Comparison of ENCODE assay signal across 8 mouse cellular contexts in the genomic region with DNA sequence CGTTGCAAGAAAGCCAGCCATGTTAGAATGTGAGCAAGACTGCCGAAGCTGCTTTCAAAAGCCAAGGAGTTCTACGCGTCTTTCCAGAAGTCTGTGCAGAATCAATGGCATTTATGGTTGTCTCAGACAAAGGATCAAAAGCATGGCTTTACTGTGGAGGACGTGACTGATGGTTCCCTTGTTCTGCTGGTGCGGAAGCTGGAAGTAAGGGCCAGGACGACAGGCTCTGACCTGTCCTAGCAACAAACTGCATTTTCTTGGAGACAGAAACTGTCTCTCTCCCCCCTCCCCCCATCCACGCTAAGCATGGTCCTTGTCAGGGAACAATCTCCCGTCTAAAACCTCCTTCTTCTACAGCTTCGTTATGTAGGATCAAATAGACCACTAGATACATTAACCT.
DNase-seq lines count a peak whose midpoint lies in the region; ATAC-seq and TF ChIP-seq lines count a peak whose summit lies in the region.
"Had no signal": no experiment of that assay in that cellular context is flagged by ENCODE, and none has a peak within 500 bp of the region (broad histone marks: within the 10 kb centered on the region; RNA-seq: fewer than 3 reads in every experiment).

No protein-coding gene starts in this region.

- H3K4me2 ChIP-seq in lung, embryonic 14.5 days, result peak overlapping the region; percentile 50
- H3K4me2 ChIP-seq in forebrain, embryonic 11.5 days (ENCODE audit: low read depth, low read length, severe bottlenecking), result peak overlapping the region; percentile 38; the same call in 1 of the 2 replicates
- H3K4me2 ChIP-seq in limb, embryonic 11.5 days (ENCODE audit: low read depth, severe bottlenecking), result peak overlapping the region; percentile 8; the same call in 1 of the 2 replicates
- H3K4me2 ChIP-seq in stomach, embryonic 15.5 days, result peak overlapping the region; percentile 46

- DNase-seq in lung, embryonic 14.5 days, result peak; percentile 30
- DNase-seq in lung, postnatal 25 days (ENCODE audit: low spot score), result no peak
- no peak for DNase-seq in forebrain, embryonic 11.5 days (ENCODE audit: low spot score)
- DNase-seq in limb, embryonic 11.5 days (ENCODE audit: low spot score), result peak; percentile 50
- no peak for DNase-seq in layer of hippocampus, adult 18-20 months (ENCODE audit: low spot score in 2 of 2)
- DNase-seq in cerebellum, adult 11-12 months, result no peak

- no peaks in the 10 kb centered on the region for H3K27me3 ChIP-seq in lung, embryonic 14.5 days (ENCODE audit: insufficient read depth, low read length)
- H3K27me3 ChIP-seq in forebrain, embryonic 11.5 days (ENCODE audit: control insufficient read depth, insufficient read depth, low read length), result no peaks in the 10 kb centered on the region
- no peaks in the 10 kb centered on the region for H3K27me3 ChIP-seq in limb, embryonic 11.5 days (ENCODE audit: control insufficient read depth, insufficient read depth, low read length)
- H3K27me3 ChIP-seq in stomach, embryonic 15.5 days (replicated peaks), result no peaks in the 10 kb centered on the region

- no peak for TF ChIP-seq CTCF in lung, embryonic 14.5 days (IDR thresholded peaks at IDR 0.05; ENCODE audit: low read depth)

- no peaks in the 10 kb centered on the region for H3K9me3 ChIP-seq in lung, embryonic 14.5 days (ENCODE audit: low read depth, low read length)
- H3K9me3 ChIP-seq in forebrain, embryonic 11.5 days (ENCODE audit: control insufficient read depth, low read length), result no peaks in the 10 kb centered on the region
- no peaks in the 10 kb centered on the region for H3K9me3 ChIP-seq in limb, embryonic 11.5 days (ENCODE audit: control insufficient read depth, low read length)
- H3K9me3 ChIP-seq in stomach, embryonic 15.5 days, result no peaks in the 10 kb centered on the region

- no peak overlapping the region for H3K4me3 ChIP-seq in lung, embryonic 14.5 days (ENCODE audit: low read depth, low read length)
- H3K4me3 ChIP-seq in forebrain, embryonic 11.5 days (ENCODE audit: low read depth, low read length), result no peak overlapping the region
- no peak overlapping the region for H3K4me3 ChIP-seq in limb, embryonic 11.5 days (ENCODE audit: low read depth, low read length)
- H3K4me3 ChIP-seq in stomach, embryonic 15.5 days (replicated peaks), result no peak overlapping the region

- ATAC-seq in lung, embryonic 14.5 days (ENCODE audit: insufficient read depth), result 0 out of 2 replicates have a peak, but pooled peaks have one; percentile 49
- peak; percentile 66; the same call in 1 of the 2 replicates for ATAC-seq in forebrain, embryonic 11.5 days (replicated peaks; ENCODE audit: low FRiP score)
- ATAC-seq in limb, embryonic 11.5 days (ENCODE audit: insufficient number of reproducible peaks, low FRiP score, low TSS enrichment, low read depth), result no peak
- ATAC-seq in stomach, embryonic 15.5 days (ENCODE audit: insufficient read depth, low FRiP score, low read depth), result no peak
- ATAC-seq: Patski had no signal

- 0 out of 2 replicates have a peak, but pooled peaks cover 8% of the 10 kb centered on the region for H3K4me1 ChIP-seq in lung, embryonic 14.5 days (ENCODE audit: insufficient read depth)
- no peaks in the 10 kb centered on the region for H3K4me1 ChIP-seq in forebrain, embryonic 11.5 days (replicated peaks; ENCODE audit: control insufficient read depth, insufficient read depth, low read length)
- no peaks in the 10 kb centered on the region for H3K4me1 ChIP-seq in limb, embryonic 11.5 days (ENCODE audit: control insufficient read depth, insufficient read depth, low read length)
- H3K4me1 ChIP-seq in stomach, embryonic 15.5 days, result no peaks in the 10 kb centered on the region

- H3K36me3 ChIP-seq in lung, embryonic 14.5 days (ENCODE audit: insufficient read depth), result no peaks in the 10 kb centered on the region
- H3K36me3 ChIP-seq in forebrain, embryonic 11.5 days (ENCODE audit: control insufficient read depth, insufficient read depth, low read length), result no peaks in the 10 kb centered on the region
- H3K36me3 ChIP-seq in limb, embryonic 11.5 days (ENCODE audit: control insufficient read depth, insufficient read depth, low read length), result no peaks in the 10 kb centered on the region
- H3K36me3 ChIP-seq in stomach, embryonic 15.5 days, result no peaks in the 10 kb centered on the region

- 19% methylated on average over 10 of the region's 10 CpGs for WGBS in lung, embryonic 14.5 days
- 14% methylated on average over 10 of the region's 10 CpGs for WGBS in forebrain, embryonic 11.5 days
- WGBS in limb, embryonic 11.5 days, result 6% methylated on average over 10 of the region's 10 CpGs
- 14% methylated on average over 10 of the region's 10 CpGs for WGBS in stomach, embryonic 15.5 days

- H3K9ac ChIP-seq in lung, embryonic 14.5 days, result no peak overlapping the region
- peak overlapping the region; percentile 35; the same call in 1 of the 2 replicates for H3K9ac ChIP-seq in forebrain, embryonic 11.5 days (ENCODE audit: low read length)
- H3K9ac ChIP-seq in limb, embryonic 11.5 days (ENCODE audit: low read length), result no peak overlapping the region
- no peak overlapping the region for H3K9ac ChIP-seq in stomach, embryonic 15.5 days

- H3K27ac ChIP-seq in lung, embryonic 14.5 days (ENCODE audit: low read depth), result no peak overlapping the region
- H3K27ac ChIP-seq in forebrain, embryonic 11.5 days (ENCODE audit: low read depth, low read length), result no peak overlapping the region
- no peak overlapping the region for H3K27ac ChIP-seq in limb, embryonic 11.5 days (replicated peaks; ENCODE audit: low read depth, low read length)
- H3K27ac ChIP-seq in stomach, embryonic 15.5 days, result no peak overlapping the region

Comparison
In these comparisons a context has a peak if more than half of its experiments do, and no peak if none do; other contexts are left out.
1. DNase-seq: peak in lung, embryonic 14.5 days (single experiment) and limb, embryonic 11.5 days (single experiment); none in lung, postnatal 25 days (single experiment), forebrain, embryonic 11.5 days (single experiment), layer of hippocampus, adult 18-20 months (0 of 2) and cerebellum, adult 11-12 months (single experiment).
2. ATAC-seq: peak in lung, embryonic 14.5 days (single experiment) and forebrain, embryonic 11.5 days (single experiment); none in limb, embryonic 11.5 days (single experiment) and stomach, embryonic 15.5 days (single experiment).
3. Peak in every context shown above with its lines, with median percentiles within 50 percentile points of each other: H3K4me2 ChIP-seq.